Mouse (Mus musculus): ENCODE measurements around the gene Slc26a6.

Slc26a6 gene

DNA sequence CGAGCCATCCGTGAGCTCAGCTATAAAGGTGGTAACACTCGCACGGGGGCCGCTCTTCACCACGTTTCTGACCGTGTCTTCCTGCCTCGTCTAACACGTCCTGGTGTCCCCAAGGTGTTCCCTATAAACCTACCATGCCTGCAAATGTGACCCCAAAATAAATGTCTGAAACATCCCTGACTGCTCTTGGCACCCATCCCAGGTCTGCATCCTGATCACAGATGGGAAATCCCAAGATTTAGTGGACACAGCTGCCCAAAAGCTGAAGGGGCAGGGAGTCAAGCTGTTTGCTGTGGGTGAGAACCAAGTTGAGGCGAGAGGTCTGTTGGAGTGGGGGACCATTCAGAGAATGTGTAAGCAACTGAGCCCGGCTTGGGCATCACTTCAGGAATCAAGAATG is 102.2 kb downstream of the Slc26a6 start:
- DNase-seq (ENCODE audit: low read depth, low spot score): no peak

- DNase-seq (ENCODE audit: low read depth, low spot score): no peak
Measured at GRCm38 (mm10) chr9:108955846-108956245, 102.8 kb downstream of the Slc26a6 start.
